Mouse (Mus musculus) forebrain, embryonic 10.5 days (tissue): ENCODE measurements around the gene Eps15l1. TPM values are rescaled to one million over a fixed set of nuclear protein-coding genes. Genes with fewer than 3 reads are reported as not detected.

Source experiments
- DNase-seq: peaks from one replicate; pipeline ENCODE4 v3.0.0-alpha.2; 2017; ENCODE audit warnings: low spot score; ENCODE audit errors: extremely low spot score
- H3K27ac ChIP-seq: fragments of 300-500 bp; sonication (generic); 2 replicates; pipeline ENCODE4 v1.5.1; 2016; ENCODE audit warnings: mild to moderate bottlenecking
- H3K27me3 ChIP-seq: fragments of 300-500 bp; sonication (generic); 2 replicates; pipeline ENCODE4 v1.6.1; 2016; ENCODE audit warnings: mild to moderate bottlenecking; ENCODE audit not compliant: poor library complexity, severe bottlenecking
- H3K36me3 ChIP-seq: fragments of 300-500 bp; sonication (generic); replicated peaks from 2 replicates; pipeline ENCODE4 v1.6.1; 2016; ENCODE audit warnings: mild to moderate bottlenecking, moderate library complexity
- H3K4me1 ChIP-seq: fragments of 300-500 bp; sonication (generic); 2 replicates; pipeline ENCODE4 v1.6.1; 2016
- H3K4me3 ChIP-seq: fragments of 300-500 bp; sonication (generic); 2 replicates; pipeline ENCODE4 v1.5.1; 2016; ENCODE audit warnings: mild to moderate bottlenecking, moderate library complexity
- H3K9me3 ChIP-seq: fragments of 300-500 bp; sonication (generic); 2 replicates; pipeline ENCODE4 v1.6.1; 2016; ENCODE audit warnings: mild to moderate bottlenecking, moderate library complexity
- WGBS: fragments of 180-500 bp; shearing (Covaris S2); methylation state at CpG from one replicate; pipeline ENCODE4 v1.1.7; 2016; 5-methylcytosine and 5-hydroxymethylcytosine counted together
- polyA plus RNA-seq: library from polyadenylated mRNA; unstranded; fragments of >200 nt; fragmentation: Nextera tagmentation; extraction: Ambion mirVana; gene quantifications from 2 replicates; pipeline ENCODE4 v1.2.1, GENCODE M21; 2016

The Eps15l1 gene
- polyA plus RNA-seq, 1 experiment from 2014 or later = 72.9 TPM

DNA sequence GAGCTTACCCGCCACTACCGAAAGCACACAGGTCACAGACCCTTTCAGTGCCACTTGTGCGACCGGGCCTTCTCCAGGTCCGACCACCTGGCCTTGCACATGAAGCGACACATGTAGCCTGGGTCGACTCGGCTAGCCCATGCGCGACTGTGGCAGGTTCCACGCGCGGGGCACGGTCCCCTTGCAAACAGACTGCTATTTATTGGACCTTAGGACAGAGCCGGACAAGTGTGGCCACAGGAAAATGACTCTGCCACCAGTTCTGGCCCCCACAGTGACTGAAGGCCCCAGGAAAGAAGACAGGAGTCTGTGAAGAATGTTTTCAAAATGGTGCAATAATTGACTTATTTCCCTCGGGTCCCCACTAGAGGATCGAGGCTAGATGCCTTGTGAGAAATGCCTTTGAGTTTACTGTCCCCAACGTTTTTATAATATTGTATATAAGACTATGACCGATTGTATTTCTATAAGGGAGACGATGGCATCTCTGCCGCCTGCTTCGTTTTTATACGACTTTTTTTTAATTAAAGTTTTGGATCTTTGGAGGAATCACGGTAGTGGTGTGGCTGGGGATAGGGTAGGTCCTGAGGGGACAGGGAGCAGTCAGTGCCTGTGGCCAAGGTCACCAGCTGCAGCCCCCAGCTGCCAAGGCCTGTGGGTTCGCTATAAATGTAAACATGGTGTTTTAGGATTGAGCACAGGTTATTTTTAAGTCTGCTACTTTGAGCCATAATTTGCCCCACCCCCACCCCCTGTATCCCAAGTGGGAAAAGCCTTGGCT lies 100.3 kb downstream of the Eps15l1 start:
- 60% methylated on average over 25 of the region's 25 CpGs for WGBS
- H3K4me3 ChIP-seq = peak overlapping the region; percentile 55; the same call in 1 of the 2 replicates
- no peak for DNase-seq
- H3K4me1 ChIP-seq = peaks cover 35% of the 10 kb centered on the region
- H3K9me3 ChIP-seq = no peaks in the 10 kb centered on the region
- H3K36me3 ChIP-seq = no peaks in the 10 kb centered on the region
- H3K27ac ChIP-seq = no peak overlapping the region
- H3K27me3 ChIP-seq = peaks cover 69% of the 10 kb centered on the region

DNA sequence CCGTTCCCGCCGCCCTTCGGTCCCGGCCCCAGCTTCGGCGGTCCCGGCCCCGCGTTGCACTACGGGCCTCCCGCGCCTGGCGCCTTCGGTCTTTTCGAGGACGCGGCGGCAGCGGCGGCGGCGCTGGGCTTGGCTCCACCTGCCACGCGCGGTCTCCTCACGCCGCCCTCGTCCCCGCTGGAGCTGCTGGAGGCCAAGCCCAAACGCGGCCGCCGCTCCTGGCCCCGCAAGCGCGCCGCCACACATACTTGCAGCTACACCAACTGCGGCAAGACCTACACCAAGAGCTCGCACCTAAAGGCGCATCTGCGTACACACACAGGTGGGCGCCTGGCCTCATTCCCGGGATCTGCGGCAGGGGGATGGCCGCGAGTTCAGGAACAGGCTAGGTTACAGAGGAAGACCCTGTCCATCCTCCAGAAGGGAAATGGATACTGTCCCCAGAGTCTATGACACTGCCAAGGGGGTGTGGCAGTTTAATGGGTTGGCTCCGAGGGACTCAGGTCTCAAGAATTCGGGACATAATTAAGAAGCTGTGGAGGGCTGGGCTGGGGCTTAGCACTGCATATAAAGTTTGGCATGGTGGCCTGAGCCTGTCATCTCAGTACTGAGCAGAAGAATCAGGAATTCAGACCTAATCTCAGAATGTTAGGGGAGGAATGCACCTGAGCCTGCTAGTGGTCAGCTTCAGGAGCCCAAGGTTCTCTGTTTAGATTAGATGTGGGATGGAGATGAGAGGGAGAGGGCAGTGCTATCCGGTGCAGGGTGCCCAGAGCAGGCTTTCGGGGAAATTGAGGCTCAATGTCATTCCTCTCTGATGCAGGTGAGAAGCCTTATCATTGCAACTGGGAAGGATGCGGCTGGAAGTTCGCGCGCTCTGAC lies 101.1 kb downstream of the Eps15l1 start:
- H3K9me3 ChIP-seq = no peaks in the 10 kb centered on the region
- H3K36me3 ChIP-seq = no peaks in the 10 kb centered on the region
- WGBS = 7% methylated on average over 55 of the region's 55 CpGs
- H3K27me3 ChIP-seq = peaks cover 69% of the 10 kb centered on the region
- H3K4me3 ChIP-seq = peak overlapping the region; percentile 55
- H3K4me1 ChIP-seq = peaks cover 38% of the 10 kb centered on the region
- DNase-seq = peak; percentile 26
- peak overlapping the region; percentile 63; the same call in 1 of the 2 replicates for H3K27ac ChIP-seq

DNA sequence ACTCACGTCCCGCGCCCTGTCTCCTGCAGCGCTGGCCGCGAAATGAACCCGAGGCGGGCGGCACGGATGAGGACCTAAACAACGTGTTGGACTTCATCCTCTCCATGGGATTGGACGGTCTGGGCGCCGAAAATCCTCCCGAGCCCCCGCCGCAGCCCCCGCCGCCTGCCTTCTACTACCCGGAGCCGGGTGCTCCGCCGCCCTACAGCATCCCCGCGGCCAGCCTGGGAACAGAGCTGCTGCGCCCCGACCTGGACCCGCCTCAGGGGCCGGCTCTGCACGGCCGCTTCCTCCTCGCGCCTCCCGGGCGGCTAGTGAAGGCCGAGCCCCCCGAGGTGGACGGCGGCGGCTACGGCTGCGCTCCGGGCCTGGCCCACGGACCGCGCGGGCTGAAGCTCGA lies 101.9 kb downstream of the Eps15l1 start:
- Histone ChIP-seq H3K4me1 (peaks cover 38% of the 10 kb centered on the region), H3K27me3 (peaks cover 69% of the 10 kb centered on the region), H3K27ac (peak overlapping the region; percentile 63), H3K36me3 (no peaks in the 10 kb centered on the region), H3K9me3 (no peaks in the 10 kb centered on the region), H3K4me3 (peak overlapping the region; percentile 55)
- WGBS = under 1% methylated on average over 44 of the region's 48 CpGs
- DNase-seq = peak; percentile 41

DNA sequence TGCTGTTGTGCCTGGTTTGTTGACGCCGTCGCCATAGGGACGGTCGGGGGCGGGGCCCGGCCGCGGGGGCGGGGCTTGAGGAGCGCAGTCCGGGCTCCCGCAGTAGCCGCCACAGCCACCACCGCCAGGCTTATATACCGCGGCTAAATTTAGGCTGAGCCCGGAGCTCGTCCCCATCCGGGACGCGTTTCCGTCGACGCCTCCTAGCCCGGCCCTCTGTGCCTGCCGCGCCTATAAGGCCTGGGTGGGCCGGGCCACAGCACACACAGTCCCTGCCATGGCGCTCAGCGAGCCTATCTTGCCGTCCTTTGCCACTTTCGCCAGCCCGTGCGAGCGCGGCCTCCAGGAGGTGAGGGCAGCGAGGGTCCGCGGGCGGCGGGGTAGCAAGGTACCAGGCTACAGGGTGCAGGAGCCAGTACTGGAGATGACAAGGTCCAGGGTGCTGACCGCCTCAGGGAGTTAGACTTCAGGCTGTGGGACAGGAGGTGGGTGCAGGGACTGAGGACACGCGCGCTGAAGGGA lies 102.4 kb downstream of the Eps15l1 start, which contains the start of gene Klf2:
Gene Klf2 (plus strand): TSS at position 233 of the 522 bp plus-strand sequence.
- H3K27ac ChIP-seq = peak within 1 kb of the TSS; percentile 72
- peak; percentile 91 for DNase-seq
- H3K27me3 ChIP-seq = peaks cover 69% of the 10 kb centered on the region
- H3K4me3 ChIP-seq = peak within 1 kb of the TSS; percentile 55
- H3K4me1 ChIP-seq = peaks cover 38% of the 10 kb centered on the region
- whole genome bisulfite sequencing = under 1% methylated on average over 46 of the region's 46 CpGs
- no peaks in the 10 kb centered on the region for H3K36me3 ChIP-seq
- H3K9me3 ChIP-seq = no peaks in the 10 kb centered on the region

DNA sequence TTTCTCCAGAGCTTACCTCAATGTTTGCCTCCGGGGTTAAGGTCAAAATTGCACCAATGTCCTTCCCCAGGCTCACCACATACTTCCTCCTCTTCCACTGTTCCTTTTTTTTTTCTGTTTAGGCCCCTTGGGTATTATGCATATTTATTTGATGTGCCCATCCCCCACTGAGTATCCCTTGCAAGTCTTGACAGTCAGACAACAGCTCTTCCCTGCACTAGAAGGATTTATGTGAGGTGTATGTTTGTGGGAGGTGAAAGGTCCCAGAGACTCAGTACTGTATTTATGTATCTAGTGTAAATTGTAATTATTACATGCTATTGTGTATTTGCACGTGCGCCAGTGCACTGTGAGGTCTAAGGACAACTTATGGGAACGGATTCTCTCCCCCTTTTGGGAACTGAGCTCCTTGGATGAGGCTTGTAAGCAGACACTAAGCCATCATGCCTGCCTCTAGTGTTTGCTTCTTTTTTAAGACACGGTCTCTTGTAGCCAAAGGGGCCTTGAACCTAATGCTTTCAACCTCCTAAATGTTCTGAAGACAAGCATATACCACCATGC lies 103.4 kb downstream of the Eps15l1 start:
- H3K27me3 ChIP-seq = peaks cover 60% of the 10 kb centered on the region
- no peak overlapping the region for H3K27ac ChIP-seq
- peaks cover 38% of the 10 kb centered on the region for H3K4me1 ChIP-seq
- no peaks in the 10 kb centered on the region for H3K9me3 ChIP-seq
- no peak for DNase-seq
- no peaks in the 10 kb centered on the region for H3K36me3 ChIP-seq
- H3K4me3 ChIP-seq = no peak overlapping the region
- 45% methylated on average over 5 of the region's 5 CpGs for WGBS

DNA sequence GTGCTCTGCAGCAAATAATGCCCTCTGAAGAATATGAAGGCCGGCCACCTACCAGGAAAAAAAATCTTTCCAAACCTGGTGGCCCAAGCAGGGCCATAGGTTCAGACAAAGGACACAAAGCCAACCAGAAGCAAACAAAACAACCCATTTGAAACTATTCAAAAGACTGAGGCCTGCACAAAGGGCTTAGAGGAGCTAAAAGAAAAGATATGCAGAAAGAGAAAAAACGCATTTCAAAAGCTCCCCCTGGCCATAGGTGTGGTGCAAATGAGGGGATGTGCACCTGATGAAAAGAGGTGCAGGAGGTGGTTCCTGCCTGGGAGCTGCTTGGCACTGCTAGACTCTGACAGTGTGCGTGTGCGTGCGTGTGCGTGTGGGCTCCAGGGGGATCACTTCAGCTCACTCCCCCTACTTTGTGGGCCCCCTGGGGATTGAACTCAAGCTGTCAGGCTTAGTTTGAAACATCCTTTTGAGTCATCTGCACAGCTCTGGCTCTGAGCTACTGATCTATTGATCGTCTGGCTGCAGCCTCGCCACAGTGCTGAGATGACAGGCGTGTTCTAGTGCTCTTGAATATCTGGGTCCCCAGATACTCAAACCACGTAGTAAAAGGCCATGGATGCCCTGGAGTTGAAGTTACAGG lies 105.1 kb downstream of the Eps15l1 start:
- no peak for DNase-seq
- peaks cover 44% of the 10 kb centered on the region for H3K27me3 ChIP-seq
- no peaks in the 10 kb centered on the region for H3K9me3 ChIP-seq
- H3K36me3 ChIP-seq = no peaks in the 10 kb centered on the region
- no peak overlapping the region for H3K4me3 ChIP-seq
- WGBS = 17% methylated on average over 10 of the region's 10 CpGs
- peaks cover 38% of the 10 kb centered on the region for H3K4me1 ChIP-seq
- H3K27ac ChIP-seq = no peak overlapping the region

DNA sequence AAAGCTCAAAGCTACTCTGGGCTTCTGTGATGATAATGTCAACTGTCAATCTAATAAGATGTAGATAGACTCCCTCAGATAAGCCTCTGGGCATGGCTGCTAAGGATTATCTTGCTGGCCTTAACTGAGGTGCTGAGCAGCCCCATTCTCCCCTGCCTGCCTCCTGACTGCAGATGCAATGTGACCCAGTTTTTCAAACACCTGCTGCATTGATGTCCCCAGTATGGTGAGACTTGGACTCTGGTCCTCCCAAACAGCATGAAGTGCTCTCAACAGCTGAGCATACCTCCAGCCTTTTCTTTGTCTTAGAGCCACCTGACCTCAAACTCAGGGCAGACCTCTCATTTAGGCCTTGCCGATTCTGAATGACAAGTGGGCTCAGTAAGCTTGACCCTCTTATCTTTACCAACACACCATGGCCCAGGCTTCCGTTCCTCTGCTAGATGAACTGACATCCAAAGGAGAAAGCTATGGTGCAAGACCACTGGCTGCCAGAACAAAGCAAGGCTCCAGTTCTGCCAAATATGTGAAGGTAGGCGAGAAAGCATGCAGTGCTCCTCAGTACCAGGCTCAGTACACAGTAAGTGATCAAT lies 108.2 kb downstream of the Eps15l1 start:
- no peaks in the 10 kb centered on the region for H3K9me3 ChIP-seq
- 82% methylated on average over 3 of the region's 3 CpGs for WGBS
- H3K4me3 ChIP-seq = no peak overlapping the region
- no peak overlapping the region for H3K27ac ChIP-seq
- H3K36me3 ChIP-seq = no peaks in the 10 kb centered on the region
- peaks cover 12% of the 10 kb centered on the region for H3K27me3 ChIP-seq
- H3K4me1 ChIP-seq = peaks cover 14% of the 10 kb centered on the region
- no peak for DNase-seq

DNA sequence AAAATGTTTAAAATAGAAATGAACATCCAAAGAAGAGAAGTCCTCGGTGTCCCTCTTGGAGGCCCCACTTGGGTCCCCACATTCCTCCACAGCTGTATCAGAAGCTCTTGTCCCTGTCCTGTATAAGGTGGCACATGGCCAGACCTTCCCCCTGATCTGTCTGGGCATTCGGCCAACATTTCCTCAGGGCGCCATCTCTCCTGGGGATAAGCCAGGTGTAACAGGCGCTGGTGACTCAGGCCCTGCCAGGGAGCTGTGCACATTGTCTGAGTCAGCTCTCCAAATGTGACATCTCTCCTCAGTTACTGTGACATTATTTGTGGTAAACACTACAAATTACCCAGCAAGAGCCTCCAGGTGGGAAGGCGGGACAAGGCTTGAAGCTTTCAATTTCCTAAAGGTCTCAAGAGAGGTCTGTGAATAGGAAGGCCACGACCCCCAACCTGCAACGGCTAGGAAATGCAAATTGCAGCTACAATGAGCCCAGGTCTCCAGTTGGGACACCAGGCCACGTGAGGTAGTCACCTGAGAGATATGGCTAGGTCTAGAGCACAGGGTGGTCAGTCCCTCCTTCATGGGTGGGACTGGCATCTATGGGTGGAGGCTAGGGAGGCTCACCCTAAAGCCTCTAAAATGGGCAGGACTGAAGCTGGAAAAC lies 110.3 kb downstream of the Eps15l1 start:
- Histone ChIP-seq H3K4me3 (no peak overlapping the region), H3K27me3 (no peaks in the 10 kb centered on the region), H3K9me3 (no peaks in the 10 kb centered on the region), H3K27ac (no peak overlapping the region), H3K36me3 (no peaks in the 10 kb centered on the region), H3K4me1 (peaks cover 3% of the 10 kb centered on the region)
- DNase-seq = no peak
- 59% methylated on average over 8 of the region's 8 CpGs for WGBS

DNA sequence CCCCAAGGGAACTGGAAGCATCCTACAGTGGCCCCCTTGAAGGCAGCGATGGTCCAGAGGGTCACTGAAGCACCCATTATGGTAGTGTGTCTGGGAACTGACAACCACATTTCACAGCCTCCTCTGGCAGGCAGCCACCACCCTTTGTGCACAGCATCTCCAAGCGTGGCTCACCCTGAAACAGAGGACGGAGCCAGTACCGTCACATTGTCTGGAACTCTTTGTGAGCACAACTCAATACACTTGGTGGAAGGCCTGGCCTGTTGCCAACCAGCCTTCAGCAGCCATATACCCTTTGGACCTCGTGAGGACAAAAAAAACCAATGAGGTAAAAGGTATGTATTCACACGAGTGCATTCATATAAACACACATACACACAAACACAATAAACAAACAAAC lies 113.0 kb downstream of the Eps15l1 start:
- DNase-seq = no peak
- Histone ChIP-seq H3K4me1 (no peaks in the 10 kb centered on the region), H3K27me3 (no peaks in the 10 kb centered on the region), H3K4me3 (no peak overlapping the region), H3K9me3 (no peaks in the 10 kb centered on the region), H3K36me3 (no peaks in the 10 kb centered on the region), H3K27ac (no peak overlapping the region)
- 85% methylated on average over 6 of the region's 6 CpGs for WGBS

DNA sequence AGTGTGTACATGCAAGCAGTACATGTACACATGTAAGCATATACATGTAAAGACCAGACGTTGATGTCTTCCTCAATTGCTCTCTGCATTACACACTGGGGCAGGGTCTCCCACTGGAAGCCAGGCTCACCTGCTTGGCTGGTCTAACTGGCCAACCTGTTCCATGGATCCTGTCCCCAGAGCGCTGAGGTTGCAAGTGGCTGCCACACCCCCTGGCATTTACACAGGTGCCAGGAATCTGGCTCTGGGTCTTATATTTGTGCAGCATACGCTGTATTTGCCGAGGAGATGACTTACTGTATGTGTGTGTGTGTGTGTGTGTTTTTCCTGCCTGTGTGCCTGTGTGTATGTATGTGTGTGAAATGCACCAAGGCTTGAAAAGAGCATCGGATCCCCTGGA lies 114.3 kb downstream of the Eps15l1 start:
- no peak for DNase-seq
- 89% methylated on average over 5 of the region's 5 CpGs for WGBS

DNA sequence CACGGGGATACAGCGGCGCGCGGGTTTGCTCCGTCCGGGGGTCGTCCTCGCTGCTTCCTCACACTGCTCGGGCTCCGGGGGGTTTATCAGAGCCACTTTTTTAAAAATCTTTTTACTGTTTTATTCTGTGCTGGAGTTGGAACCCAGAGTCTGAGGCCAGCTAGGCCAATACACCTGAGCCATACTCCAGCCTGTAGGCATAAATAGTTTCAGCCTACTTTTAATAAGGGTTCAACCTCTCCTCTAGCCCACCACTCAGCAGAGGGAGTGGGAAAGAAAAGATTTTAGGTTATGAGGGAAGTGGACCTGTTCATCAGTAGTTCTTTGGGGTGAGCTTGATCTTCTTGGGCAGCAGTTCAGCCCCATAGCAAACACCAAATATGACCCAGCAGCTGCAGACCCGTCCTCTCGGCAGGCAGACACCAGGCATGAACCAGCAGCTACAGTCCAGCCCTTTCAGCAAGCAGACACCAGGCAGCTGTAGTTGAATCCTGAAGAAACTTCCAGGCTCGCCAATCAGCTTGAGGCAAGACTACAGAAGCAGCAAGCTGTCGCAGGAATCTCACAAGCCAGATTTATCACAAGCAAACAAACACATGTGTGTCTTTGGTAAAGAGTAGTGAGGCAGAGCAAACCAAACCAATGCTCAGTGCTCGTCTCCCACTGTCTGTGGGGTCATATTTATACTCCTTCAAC lies 115.9 kb downstream of the Eps15l1 start, which contains the start of gene Gm10282:
Gene Gm10282 (minus strand): TSS at position 51 of the 696 bp plus-strand sequence.
- H3K27me3 ChIP-seq = no peaks in the 10 kb centered on the region
- no peaks in the 10 kb centered on the region for H3K4me1 ChIP-seq
- DNase-seq = no peak
- H3K4me3 ChIP-seq = no peak within 1 kb of the TSS
- no peak within 1 kb of the TSS for H3K27ac ChIP-seq
- WGBS = 77% methylated on average over 16 of the region's 16 CpGs
- no peaks in the 10 kb centered on the region for H3K9me3 ChIP-seq
- H3K36me3 ChIP-seq = no peaks in the 10 kb centered on the region

More for the DNA sequence above, 114.3 kb downstream of the Eps15l1 start:
- Histone ChIP-seq H3K27me3 (no peaks in the 10 kb centered on the region), H3K4me1 (no peaks in the 10 kb centered on the region), H3K36me3 (no peaks in the 10 kb centered on the region), H3K9me3 (no peaks in the 10 kb centered on the region), H3K4me3 (no peak overlapping the region), H3K27ac (no peak overlapping the region)
